Mouse (Mus musculus): Measurements from ENCODE around the gene Taf10. TPM values are rescaled to one million over a fixed set of nuclear protein-coding genes. Genes with fewer than 3 reads are reported as not detected.

Taf10 gene
- 7.6 TPM for polyA plus RNA-seq (2014; fragmentation: Illumina TruSeq; extraction: RNeasy Lipid Tissue Mini Kit (QIAGEN cat#74804))

GRCm38 (mm10) chr7:105743926-105744590, at the start of gene Taf10:
Gene Taf10 (minus strand): TSS chr7:105744361.

GRCm38 (mm10) chr7:105787285-105788140, 43.4 kb upstream of the Taf10 start, which contains the start of gene Dchs1:
Gene Dchs1 (minus strand): TSS chr7:105787654.

GRCm38 (mm10) chr7:105751491-105752433, 7.6 kb upstream of the Taf10 start, which contains the start of gene Tpp1:
Gene Tpp1 (minus strand): TSS chr7:105752235.

GRCm38 (mm10) chr7:105736911-105737521, 7.1 kb downstream of the Taf10 start, which contains the start of gene Rrp8:
Gene Rrp8 (minus strand): TSS chr7:105737385.

GRCm38 (mm10) chr7:105736264-105736901, 7.8 kb downstream of the Taf10 start, which contains the start of gene Ilk:
Gene Ilk (plus strand): TSS chr7:105736592.

Other genes with a start within 250 kb of the Taf10 start
- 2.7 TPM for gene Smpd1, start 190.0 kb downstream of the Taf10 start, polyA plus RNA-seq (2014; fragmentation: Illumina TruSeq; extraction: RNeasy Lipid Tissue Mini Kit (QIAGEN cat#74804))
- 1.1 TPM for gene Apbb1, start 162.7 kb downstream of the Taf10 start, polyA plus RNA-seq (2014; fragmentation: Illumina TruSeq; extraction: RNeasy Lipid Tissue Mini Kit (QIAGEN cat#74804))
- not detected for gene Hpx, start 144.2 kb downstream of the Taf10 start, polyA plus RNA-seq (2014; fragmentation: Illumina TruSeq; extraction: RNeasy Lipid Tissue Mini Kit (QIAGEN cat#74804))
- gene Trim3, start 110.8 kb downstream of the Taf10 start, polyA plus RNA-seq (2014; fragmentation: Illumina TruSeq; extraction: RNeasy Lipid Tissue Mini Kit (QIAGEN cat#74804)), result 2.9 TPM
- 30.5 TPM for gene Timm10b, start 104.3 kb downstream of the Taf10 start, polyA plus RNA-seq (2014; fragmentation: Illumina TruSeq; extraction: RNeasy Lipid Tissue Mini Kit (QIAGEN cat#74804))
- 9.0 TPM for gene Arfip2, start 103.9 kb downstream of the Taf10 start, polyA plus RNA-seq (2014; fragmentation: Illumina TruSeq; extraction: RNeasy Lipid Tissue Mini Kit (QIAGEN cat#74804))
- gene Gm45799, start 103.8 kb downstream of the Taf10 start, polyA plus RNA-seq (2014; fragmentation: Illumina TruSeq; extraction: RNeasy Lipid Tissue Mini Kit (QIAGEN cat#74804)), result 2.3 TPM
- gene Dnhd1, start 93.5 kb downstream of the Taf10 start, polyA plus RNA-seq (2014; fragmentation: Illumina TruSeq; extraction: RNeasy Lipid Tissue Mini Kit (QIAGEN cat#74804)), result 1.9 TPM
- 52.2 TPM for gene Ilk, start 7.8 kb downstream of the Taf10 start, polyA plus RNA-seq (2014; fragmentation: Illumina TruSeq; extraction: RNeasy Lipid Tissue Mini Kit (QIAGEN cat#74804))
- 45.1 TPM for gene Rrp8, start 7.0 kb downstream of the Taf10 start, polyA plus RNA-seq (2014; fragmentation: Illumina TruSeq; extraction: RNeasy Lipid Tissue Mini Kit (QIAGEN cat#74804))
- 140 TPM for gene Tpp1, start 7.9 kb upstream of the Taf10 start, polyA plus RNA-seq (2014; fragmentation: Illumina TruSeq; extraction: RNeasy Lipid Tissue Mini Kit (QIAGEN cat#74804))
- 0.26 TPM for gene Dchs1, start 43.3 kb upstream of the Taf10 start, polyA plus RNA-seq (2014; fragmentation: Illumina TruSeq; extraction: RNeasy Lipid Tissue Mini Kit (QIAGEN cat#74804))
- 10.7 TPM for gene Mrpl17, start 66.7 kb upstream of the Taf10 start, polyA plus RNA-seq (2014; fragmentation: Illumina TruSeq; extraction: RNeasy Lipid Tissue Mini Kit (QIAGEN cat#74804))
- 13.2 TPM for gene Gm4070, start 209.6 kb upstream of the Taf10 start, polyA plus RNA-seq (2014; fragmentation: Illumina TruSeq; extraction: RNeasy Lipid Tissue Mini Kit (QIAGEN cat#74804))

Data from ovary, adult 10 weeks (tissue).